Mouse (Mus musculus): ENCODE results near the gene Eda. TPM values are rescaled to one million over a fixed set of nuclear protein-coding genes. Genes with fewer than 3 reads are reported as not detected.

Eda gene
- total RNA-seq (2014; rRNA removed) (5.9 and 6.2 TPM in 2 replicates), polyA plus RNA-seq (2015; fragmentation: Nextera tagmentation; extraction: Ambion mirVana) (1.7 and 2.8 TPM in 2 replicates)

DNA sequence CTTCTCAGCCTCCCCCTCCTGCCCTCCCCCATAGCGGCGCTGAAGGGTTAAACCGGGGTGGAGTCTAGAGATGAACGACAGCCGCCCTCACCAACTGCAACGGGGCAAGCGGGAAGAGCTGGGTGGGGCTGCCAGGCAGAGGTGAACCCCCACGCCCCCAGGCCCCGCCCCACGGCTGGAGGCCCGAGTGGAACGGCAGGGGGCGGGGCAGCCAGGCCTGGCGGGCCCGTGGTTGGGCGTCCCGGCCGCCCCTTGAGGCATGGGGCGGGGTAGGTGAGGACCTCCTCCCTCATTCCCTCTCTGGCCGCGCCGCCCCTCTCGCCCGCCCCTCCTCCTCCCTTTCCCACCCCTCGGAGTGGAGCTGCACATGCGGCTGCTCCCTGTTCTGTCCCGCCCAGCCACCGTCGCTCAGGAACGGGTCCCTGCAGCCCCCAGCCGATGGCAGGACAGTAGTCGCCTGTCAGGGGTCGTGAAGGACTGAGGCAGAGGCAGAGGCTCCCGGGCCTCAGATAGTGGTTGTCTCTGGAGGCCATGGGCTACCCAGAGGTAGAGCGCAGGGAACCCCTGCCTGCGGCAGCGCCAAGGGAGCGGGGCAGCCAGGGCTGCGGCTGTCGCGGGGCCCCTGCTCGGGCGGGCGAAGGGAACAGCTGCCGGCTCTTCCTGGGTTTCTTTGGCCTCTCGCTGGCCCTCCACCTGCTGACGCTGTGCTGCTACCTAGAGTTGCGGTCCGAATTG, at the start of gene Eda:
Gene Eda (plus strand): TSS at position 357 of the 735 bp plus-strand sequence.
- Histone ChIP-seq H3K9ac (peak within 1 kb of the TSS; percentile 52), H3K36me3 (ENCODE audit: insufficient read depth) (no peaks in the 10 kb centered on the region), H3K27me3 (ENCODE audit: insufficient read depth, low read length) (no peaks in the 10 kb centered on the region), H3K4me3 (ENCODE audit: low read depth, low read length) (peak within 1 kb of the TSS; percentile 43), H3K9me3 (ENCODE audit: low read length) (no peaks in the 10 kb centered on the region), H3K4me1 (ENCODE audit: insufficient read depth) (no peaks in the 10 kb centered on the region), H3K4me2 (ENCODE audit: low read depth) (peak within 1 kb of the TSS; percentile 69), H3K27ac (ENCODE audit: low read depth, low read length) (no peak within 1 kb of the TSS; the same call in 1 of the 2 replicates)
- TF ChIP-seq CTCF (IDR thresholded peaks at IDR 0.05; ENCODE audit: low read depth): no peak
- DNase-seq (peak; percentile 88), ATAC-seq (peak; percentile 98)
- 22% methylated on average over 43 of the region's 49 CpGs for WGBS

DNA sequence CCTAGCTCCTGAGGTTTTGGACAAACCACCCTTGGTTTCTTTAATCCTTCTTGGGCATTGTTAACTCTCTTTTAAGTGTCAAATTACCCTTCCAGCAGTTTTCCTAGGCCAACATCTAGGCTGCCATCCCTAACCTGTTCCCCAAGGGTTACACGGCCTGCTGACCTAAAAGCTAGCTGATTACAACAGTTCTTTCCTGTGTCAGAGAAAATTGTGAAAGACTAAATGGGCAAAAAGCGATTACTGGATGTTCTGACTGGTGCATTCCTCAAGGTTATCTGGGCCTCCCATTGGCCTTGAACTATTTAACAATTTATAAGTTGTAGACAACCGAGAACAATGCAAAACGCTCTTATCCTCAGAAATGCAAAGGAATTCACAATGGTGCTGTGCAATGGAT, 14.4 kb upstream of the Eda start:
- ATAC-seq: no peak
- H3K9ac ChIP-seq: no peak overlapping the region
- H3K36me3 ChIP-seq (ENCODE audit: insufficient read depth): no peaks in the 10 kb centered on the region
- 75% methylated on average over 4 of the region's 4 CpGs for WGBS
- no peaks in the 10 kb centered on the region; the same call in 1 of the 2 replicates for H3K27me3 ChIP-seq (ENCODE audit: insufficient read depth, low read length)
- H3K4me1 ChIP-seq (ENCODE audit: insufficient read depth): no peaks in the 10 kb centered on the region
- no peak overlapping the region for H3K4me3 ChIP-seq (ENCODE audit: low read depth, low read length)
- no peak overlapping the region for H3K27ac ChIP-seq (ENCODE audit: low read depth, low read length)
- no peaks in the 10 kb centered on the region for H3K9me3 ChIP-seq (ENCODE audit: low read length)
- no peak overlapping the region for H3K4me2 ChIP-seq (ENCODE audit: low read depth)
- no peak for DNase-seq
- no peak for TF ChIP-seq CTCF (IDR thresholded peaks at IDR 0.05; ENCODE audit: low read depth)

DNA sequence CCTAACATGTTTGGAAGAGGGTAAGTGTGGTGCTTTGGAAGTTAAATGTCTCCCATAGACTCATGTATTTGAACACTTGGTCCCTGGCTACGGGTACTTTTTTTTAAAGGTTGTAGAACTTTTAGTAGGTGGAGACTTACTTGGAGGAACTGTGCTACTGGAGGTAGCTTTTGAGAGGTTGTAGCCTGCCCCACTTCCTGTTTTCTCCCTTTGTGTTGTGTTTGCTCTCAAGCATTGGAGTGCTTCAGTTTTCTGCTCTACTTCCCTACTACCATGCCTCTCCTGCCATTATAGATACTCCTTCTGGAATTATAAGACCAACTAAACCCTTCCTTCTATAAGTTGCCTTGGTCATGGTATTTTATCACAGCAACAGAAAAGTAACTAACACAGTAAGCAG, 5.3 kb upstream of the Eda start:
- TF ChIP-seq CTCF (IDR thresholded peaks at IDR 0.05; ENCODE audit: low read depth): no peak
- 85% methylated on average over 1 of the region's 1 CpGs for WGBS

DNA sequence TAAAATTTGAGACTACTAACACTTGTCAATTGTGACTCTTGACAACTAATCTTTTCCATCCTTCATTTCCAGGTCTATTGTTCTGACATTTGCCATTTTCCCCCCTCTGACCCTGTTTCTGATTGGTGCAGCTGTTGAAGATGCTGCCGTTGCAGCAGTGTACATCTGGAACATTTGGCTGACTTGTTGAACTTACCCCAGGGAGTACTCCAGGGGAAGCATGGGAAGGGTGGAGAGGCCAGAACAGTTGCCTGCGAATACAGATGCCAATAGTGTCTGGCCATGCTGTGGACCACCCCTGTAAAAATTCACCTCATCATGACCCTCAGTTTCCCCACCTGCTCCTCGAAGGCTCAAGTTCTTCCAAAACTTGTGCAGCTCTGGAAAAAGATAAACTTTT, 1.0 kb upstream of the Eda start:
- H3K36me3 ChIP-seq (ENCODE audit: insufficient read depth): no peaks in the 10 kb centered on the region
- 53% methylated on average over 3 of the region's 3 CpGs for whole genome bisulfite sequencing
- H3K4me3 ChIP-seq (ENCODE audit: low read depth, low read length): no peak overlapping the region
- no peak for TF ChIP-seq CTCF (IDR thresholded peaks at IDR 0.05; ENCODE audit: low read depth)
- 0 out of 2 replicates have a peak overlapping the region, but pooled peaks have one; percentile 69 for H3K4me2 ChIP-seq (ENCODE audit: low read depth)
- no peaks in the 10 kb centered on the region for H3K9me3 ChIP-seq (ENCODE audit: low read length)
- no peak overlapping the region for H3K9ac ChIP-seq
- ATAC-seq (no peak), DNase-seq (no peak)
- no peaks in the 10 kb centered on the region for H3K4me1 ChIP-seq (ENCODE audit: insufficient read depth)
- no peaks in the 10 kb centered on the region for H3K27me3 ChIP-seq (ENCODE audit: insufficient read depth, low read length)
- H3K27ac ChIP-seq (ENCODE audit: low read depth, low read length): no peak overlapping the region

More for the DNA sequence above, 5.3 kb upstream of the Eda start:
- Histone ChIP-seq H3K36me3 (ENCODE audit: insufficient read depth) (no peaks in the 10 kb centered on the region), H3K4me1 (ENCODE audit: insufficient read depth) (no peaks in the 10 kb centered on the region), H3K4me2 (ENCODE audit: low read depth) (no peak overlapping the region), H3K27ac (ENCODE audit: low read depth, low read length) (no peak overlapping the region), H3K9ac (no peak overlapping the region), H3K4me3 (ENCODE audit: low read depth, low read length) (no peak overlapping the region), H3K9me3 (ENCODE audit: low read length) (no peaks in the 10 kb centered on the region), H3K27me3 (ENCODE audit: insufficient read depth, low read length) (no peaks in the 10 kb centered on the region)
- DNase-seq (no peak), ATAC-seq (no peak)

DNA sequence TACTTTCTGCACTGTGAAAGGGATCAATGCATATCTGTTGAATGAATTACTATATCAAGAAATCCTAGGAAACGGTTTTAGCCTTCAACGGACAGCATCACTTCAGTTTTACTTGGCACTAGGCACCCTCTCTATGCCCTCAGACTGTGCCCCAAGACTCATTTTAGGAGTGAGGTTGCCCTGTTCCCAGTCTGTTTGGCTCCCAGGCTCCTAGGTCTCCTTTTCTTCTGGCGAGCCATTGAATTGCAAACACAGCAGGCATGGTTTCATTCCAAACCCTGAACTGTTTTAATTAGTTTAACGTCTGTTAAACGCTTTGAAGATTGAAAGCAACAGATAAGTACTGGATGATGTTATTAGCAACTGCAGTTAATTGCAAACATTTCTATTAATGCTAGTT, 603 bp upstream of the Eda start:
- Histone ChIP-seq H3K27ac (ENCODE audit: low read depth, low read length) (no peak overlapping the region), H3K9ac (no peak overlapping the region), H3K9me3 (ENCODE audit: low read length) (no peaks in the 10 kb centered on the region), H3K4me2 (ENCODE audit: low read depth) (peak overlapping the region; percentile 69), H3K4me1 (ENCODE audit: insufficient read depth) (no peaks in the 10 kb centered on the region), H3K36me3 (ENCODE audit: insufficient read depth) (no peaks in the 10 kb centered on the region), H3K4me3 (ENCODE audit: low read depth, low read length) (peak overlapping the region; percentile 43), H3K27me3 (ENCODE audit: insufficient read depth, low read length) (no peaks in the 10 kb centered on the region)
- WGBS: 33% methylated on average over 5 of the region's 5 CpGs
- no peak for DNase-seq
- ATAC-seq: peak; percentile 23; the same call in 1 of the 2 replicates
- TF ChIP-seq CTCF (IDR thresholded peaks at IDR 0.05; ENCODE audit: low read depth): no peak

DNA sequence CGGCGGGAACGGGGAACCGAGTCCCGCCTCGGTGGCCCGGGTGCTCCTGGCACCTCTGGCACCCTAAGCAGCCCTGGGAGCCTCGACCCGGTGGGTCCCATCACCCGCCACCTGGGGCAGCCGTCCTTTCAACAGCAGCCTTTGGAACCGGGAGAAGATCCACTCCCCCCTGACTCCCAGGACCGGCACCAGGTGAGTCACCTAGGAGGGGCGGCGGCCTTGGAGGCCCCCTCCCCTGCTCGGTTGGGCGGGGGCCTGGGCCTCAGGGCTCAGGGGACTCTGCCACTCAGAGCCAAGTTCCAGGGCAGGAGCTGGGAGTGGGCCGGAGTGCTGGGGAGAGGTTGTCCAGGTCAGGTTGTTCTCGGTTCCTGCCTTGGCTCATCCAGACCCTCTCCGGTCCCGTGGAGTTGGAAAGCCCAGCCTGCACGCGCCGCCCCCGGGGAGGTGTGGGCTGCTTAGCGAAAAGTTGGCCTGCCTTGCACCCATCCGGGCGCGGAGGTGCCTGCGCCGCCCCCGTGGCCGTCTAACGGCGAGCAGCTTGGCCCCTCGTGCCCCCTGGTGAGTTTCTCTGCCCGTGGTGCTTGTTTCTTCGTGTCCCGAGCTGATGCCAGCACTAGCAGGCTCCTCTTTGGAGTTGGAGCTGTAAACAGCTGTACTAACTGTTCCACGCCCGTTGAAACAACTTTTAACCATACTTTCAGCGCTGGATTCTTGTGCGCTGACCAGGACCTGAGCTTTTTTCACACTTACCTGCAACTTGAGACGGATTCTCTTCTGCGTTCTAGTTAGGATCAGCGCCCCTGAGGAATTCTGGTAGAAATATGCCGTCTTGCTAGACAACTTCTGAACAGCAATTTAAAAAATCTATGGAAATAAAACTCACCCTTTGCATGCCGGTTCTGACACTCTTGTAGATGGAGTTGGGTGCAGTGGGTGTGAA, 849 bp downstream of the Eda start:
- 31% methylated on average over 48 of the region's 48 CpGs for WGBS
- ATAC-seq (peak; percentile 0; the same call in 1 of the 2 replicates), DNase-seq (no peak)
- no peak for TF ChIP-seq CTCF (IDR thresholded peaks at IDR 0.05; ENCODE audit: low read depth)
- H3K4me2 ChIP-seq (ENCODE audit: low read depth): peak overlapping the region; percentile 69
- H3K27ac ChIP-seq (ENCODE audit: low read depth, low read length): no peak overlapping the region
- H3K27me3 ChIP-seq (ENCODE audit: insufficient read depth, low read length): no peaks in the 10 kb centered on the region
- H3K9me3 ChIP-seq (ENCODE audit: low read length): no peaks in the 10 kb centered on the region
- no peaks in the 10 kb centered on the region for H3K4me1 ChIP-seq (ENCODE audit: insufficient read depth)
- peak overlapping the region; percentile 52 for H3K9ac ChIP-seq
- peak overlapping the region; percentile 43 for H3K4me3 ChIP-seq (ENCODE audit: low read depth, low read length)
- H3K36me3 ChIP-seq (ENCODE audit: insufficient read depth): no peaks in the 10 kb centered on the region
